Mouse (Mus musculus): ENCODE measurements around the gene Ttc30a2.

Gene Ttc30a2

DNA sequence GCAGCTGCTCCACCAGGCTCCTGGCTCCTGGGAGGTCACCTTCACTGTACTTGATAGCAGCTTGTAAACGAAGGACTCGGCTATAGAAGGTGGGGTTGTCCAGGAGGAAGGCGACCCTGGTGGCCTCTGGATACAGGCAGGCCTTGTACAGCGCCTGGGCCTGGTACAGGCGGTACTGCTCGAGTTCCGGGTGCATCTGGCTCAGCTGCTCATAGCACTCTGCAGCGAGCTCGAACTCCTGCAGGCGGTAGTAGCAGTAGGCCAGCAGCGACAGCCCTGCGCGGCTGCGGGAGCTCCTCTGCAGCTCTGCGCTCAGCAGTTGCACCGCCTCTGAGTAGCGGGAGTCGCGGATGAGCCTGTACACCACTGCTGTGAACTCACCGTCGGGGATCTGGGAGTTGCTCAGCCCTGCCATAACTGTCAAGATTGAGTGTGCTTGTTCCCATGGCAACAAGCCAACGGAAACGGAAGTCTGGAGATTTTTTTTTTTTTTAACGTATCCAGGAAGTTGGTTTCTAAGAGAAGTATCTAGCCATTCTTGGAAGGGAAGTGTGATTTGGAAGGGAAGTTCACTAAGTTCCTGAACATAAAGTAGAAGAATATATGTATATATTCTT, at the start of gene Ttc30a2:
Gene Ttc30a2 (minus strand): TSS at position 419 of the 617 bp plus-strand sequence.
- DNase-seq (ENCODE audit: low spot score in 2 of 2) = peak; percentile 16 to 31

DNA sequence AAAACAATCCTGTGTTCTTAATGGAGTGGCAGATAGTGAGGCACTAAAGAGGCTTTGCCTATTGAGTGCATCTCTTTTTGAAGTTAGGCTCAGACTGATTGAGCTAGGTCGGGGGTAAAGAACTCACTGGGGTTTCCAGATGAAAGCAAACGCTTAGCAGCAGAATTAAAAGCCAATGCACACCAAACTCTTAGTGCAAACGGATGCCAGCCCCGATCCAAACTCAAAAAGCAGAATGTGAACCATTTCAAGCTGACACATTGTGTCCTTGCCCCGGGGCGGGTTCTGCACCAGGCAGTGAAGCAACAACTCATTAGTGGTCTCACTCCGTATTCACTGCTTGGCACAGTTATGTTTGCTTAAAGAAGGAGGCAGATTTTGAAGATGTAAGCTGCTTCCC, 38.9 kb upstream of the Ttc30a2 start:
- no peak for DNase-seq (ENCODE audit: low spot score in 2 of 2)

DNA sequence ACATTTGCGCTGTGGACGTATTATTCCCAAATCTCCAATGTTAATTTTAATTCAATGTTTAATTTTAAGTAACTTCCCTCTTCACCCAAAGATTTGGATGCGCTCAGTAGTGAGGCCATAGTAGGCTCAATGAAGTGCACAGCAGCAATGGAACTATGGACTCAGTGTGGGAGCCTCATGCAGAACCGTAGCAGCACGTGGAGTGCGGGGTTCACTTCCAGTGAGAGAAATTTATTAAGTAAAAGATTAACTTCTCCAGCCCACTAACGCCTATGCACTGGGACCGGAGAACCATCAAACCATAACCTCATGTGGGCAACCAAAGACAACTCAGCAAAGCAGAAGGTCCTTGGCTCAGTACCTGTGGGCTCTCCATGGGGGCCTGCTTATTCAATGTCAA, 38.2 kb upstream of the Ttc30a2 start:
- no peak for DNase-seq (ENCODE audit: low spot score in 2 of 2)

DNA sequence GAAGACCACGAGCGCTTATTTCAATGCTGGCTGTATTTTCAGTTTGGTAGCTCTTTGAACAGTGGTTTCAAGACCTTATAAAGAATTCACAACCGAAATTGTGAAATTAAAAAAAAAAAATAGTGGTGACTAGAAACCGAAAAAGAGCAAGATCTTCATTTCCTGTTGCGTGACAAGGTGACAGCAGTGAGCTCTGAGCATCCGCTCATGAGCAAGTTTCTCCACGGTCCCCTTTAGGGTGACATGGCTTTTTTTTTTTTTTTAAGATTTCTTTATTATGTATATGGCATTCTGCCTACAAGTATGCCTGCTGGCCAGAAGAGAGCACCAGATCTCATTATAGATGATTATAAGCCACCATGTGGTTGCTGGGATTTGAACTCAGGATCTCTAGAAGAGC, 37.5 kb upstream of the Ttc30a2 start:
- no peak for DNase-seq (ENCODE audit: low spot score in 2 of 2)

DNA sequence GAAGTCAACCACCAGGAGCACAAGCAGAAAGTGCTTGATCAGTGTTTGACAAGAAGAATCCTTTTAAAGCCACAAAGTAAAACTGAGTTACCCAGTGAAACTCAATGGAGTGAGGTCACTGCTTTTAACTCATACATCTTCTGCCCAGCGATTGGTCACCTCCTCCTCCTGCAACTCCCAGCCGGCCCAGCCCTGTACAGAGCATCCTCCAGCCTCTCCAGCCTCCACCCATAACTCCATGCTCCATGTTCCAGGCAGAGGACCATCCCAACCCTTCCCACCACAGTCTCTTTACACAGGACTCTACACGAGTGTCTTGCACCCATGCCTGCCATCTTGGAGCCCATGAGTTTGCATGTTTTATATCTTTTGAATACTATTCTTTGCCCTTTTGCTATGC, 36.7 kb upstream of the Ttc30a2 start:
- no peak for DNase-seq (ENCODE audit: low spot score in 2 of 2)

DNA sequence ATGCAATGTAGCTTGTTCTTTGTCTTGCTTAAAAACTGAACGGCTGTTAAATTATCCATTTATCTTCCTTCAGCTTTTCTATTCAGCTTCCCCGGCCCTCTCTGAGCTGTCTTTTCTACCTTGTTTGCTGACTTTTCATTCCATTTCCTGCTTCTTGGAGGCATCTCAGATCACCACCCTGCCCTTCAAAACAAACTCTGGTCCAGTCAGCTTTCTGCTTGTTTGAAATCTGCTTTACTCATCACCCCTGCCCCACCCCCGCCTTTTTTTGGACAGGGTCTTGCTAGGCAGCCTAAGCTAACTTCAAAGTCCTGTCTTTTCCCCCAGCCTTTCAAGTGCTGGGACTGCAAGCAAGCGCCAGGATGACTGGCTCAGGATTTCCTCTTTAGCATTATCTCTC, 28.2 kb upstream of the Ttc30a2 start:
- DNase-seq (ENCODE audit: low spot score in 2 of 2) = no peak

DNA sequence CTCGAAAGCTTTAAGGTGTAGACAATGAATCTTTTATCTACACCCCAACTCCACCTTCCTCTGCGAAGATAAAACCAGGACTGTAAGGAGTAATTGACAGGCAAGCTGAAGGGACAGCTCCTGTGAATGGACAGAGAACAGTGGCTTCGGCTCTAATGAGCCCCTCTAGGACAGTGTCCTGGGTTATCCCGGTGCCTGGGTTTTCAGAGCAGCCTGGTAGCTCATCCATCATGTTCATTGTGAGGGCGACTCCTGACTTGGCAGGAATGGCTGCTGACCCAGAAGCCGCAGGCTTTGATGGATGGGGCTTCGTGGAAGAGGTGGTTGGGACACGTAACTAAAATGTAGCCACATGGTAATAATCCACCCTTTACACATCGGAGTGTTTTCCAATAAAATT, 24.9 kb upstream of the Ttc30a2 start:
- no peak for DNase-seq (ENCODE audit: low spot score in 2 of 2)

DNA sequence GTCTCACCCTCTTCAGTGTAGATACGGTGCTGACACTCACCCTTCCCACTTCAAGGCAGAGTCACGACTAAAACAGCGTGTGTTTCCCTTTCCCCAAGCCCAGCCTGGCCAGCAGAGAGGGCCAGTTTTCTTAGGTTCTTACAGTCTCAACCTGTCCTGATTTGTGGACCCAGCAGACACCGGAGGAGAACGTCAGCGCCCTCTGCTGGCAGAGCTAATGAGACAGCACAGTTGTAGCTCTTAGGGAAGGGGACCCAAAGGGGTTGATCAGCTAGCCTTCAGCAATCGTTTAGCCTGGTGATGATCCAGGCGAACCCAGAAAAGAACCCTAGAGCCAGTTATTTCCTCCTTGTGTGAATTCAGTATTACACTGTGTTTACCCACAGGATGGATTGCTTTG, 23.4 kb upstream of the Ttc30a2 start:
- DNase-seq (ENCODE audit: low spot score in 2 of 2) = peak; percentile 29 to 35

DNA sequence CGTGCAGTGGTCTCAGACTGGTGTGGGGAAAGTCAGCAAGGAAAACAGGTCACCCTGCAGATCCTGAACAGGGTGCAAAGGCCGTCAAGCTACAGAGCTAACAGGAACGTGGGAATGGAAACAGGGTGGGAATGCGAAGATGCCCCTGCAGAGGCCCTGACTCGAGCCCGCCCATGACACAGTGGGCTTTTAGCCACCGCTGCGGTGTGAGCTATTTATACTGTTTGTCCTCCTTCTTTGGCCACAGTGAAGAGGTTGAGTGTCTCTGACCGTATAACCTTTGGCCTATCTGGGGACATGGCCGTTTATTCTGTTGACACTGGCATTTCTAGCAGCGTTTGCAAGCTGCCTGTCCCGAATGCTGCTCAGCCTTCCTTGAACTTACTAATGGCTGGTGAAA, 21.7 kb upstream of the Ttc30a2 start:
- no peak for DNase-seq (ENCODE audit: low spot score in 2 of 2)

DNA sequence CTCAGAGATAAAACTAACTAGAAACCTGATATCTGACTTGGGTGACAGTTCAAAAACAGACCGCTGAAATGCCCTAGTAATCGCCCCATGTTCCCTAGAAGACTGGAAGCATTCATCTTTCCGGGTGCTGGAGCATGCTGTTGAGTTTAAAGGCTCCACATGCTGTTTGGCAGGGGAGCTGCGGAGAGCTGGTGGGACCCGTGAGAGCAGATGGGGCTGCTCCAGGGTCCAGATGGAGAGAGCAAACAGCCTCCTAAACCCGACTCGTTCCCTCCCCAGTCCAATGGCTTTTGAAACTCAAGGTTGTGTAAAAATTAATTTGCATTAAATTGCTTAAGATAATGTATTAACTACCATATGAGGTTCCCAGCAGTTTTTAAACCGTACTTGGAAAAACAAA, 20.7 kb upstream of the Ttc30a2 start:
- no peak for DNase-seq (ENCODE audit: low spot score in 2 of 2)

DNA sequence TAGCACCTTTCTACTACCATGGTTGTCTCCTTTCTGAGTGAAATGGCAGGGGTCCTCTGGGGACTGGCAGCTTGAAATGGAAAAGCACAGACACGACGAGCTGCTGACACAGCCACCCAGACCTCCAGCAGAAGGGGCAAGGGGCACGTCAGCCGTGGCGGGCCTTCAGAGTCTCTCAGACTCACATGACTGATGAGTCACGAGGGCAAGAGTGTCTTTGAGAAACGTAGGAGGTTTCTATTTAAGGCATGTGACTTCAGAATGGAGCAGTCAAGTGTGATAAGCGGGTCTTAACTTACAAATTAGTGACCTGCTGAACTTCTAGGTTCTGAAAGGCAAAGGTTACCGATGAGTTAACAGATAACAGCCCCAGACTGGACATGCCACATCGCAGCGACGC, 19.8 kb upstream of the Ttc30a2 start:
- no peak for DNase-seq (ENCODE audit: low spot score in 2 of 2)

DNA sequence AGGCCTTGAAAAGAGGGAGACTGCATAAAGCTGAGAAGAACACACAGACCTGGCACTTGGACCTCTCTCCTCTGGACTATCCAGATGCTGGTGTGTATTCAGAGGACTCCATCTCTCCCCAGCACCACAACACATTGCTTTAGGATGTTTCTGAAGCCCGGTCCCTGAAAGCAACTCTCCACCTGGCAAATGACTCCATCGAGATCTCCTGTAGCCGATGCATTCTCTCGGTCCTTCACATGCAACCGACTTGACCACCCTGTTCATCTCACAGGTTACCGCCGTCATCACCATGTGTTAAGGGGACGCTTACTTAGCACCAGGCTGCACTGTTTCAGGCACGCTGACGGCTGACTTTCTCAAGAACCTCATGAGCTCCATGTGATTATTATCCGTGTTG, 16.9 kb upstream of the Ttc30a2 start:
- no peak for DNase-seq (ENCODE audit: low spot score in 2 of 2)

DNA sequence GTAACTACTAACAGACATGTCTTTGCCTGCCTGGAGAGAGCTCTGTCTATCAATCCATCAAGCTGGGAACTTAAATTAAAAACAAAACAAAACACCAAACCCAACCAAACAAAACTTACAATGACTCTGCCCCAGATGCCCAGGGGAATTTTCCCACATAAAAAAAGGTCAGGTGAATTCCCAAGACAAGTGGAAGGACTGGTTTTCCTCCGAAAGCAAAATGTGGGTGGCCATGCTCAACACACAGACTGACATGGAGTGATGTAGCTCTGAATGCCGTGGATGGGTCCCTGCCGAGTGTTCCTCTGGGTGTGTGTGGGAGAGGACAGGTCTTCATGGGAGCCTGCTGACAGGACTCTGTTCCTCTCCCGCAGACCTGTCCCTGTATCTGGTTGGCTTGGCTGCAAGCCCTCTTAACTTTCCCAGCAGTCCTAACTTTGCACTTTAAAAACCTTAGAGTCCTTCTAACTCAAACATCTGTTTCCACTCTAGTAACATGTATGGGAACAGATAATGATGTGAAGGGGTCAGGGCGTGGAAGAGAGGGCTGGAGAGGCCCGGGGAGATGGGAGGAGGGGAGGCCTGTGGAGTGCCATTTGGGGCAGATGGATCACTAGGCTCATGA, 13.7 kb upstream of the Ttc30a2 start:
- no peak for DNase-seq (ENCODE audit: low spot score in 2 of 2)

DNA sequence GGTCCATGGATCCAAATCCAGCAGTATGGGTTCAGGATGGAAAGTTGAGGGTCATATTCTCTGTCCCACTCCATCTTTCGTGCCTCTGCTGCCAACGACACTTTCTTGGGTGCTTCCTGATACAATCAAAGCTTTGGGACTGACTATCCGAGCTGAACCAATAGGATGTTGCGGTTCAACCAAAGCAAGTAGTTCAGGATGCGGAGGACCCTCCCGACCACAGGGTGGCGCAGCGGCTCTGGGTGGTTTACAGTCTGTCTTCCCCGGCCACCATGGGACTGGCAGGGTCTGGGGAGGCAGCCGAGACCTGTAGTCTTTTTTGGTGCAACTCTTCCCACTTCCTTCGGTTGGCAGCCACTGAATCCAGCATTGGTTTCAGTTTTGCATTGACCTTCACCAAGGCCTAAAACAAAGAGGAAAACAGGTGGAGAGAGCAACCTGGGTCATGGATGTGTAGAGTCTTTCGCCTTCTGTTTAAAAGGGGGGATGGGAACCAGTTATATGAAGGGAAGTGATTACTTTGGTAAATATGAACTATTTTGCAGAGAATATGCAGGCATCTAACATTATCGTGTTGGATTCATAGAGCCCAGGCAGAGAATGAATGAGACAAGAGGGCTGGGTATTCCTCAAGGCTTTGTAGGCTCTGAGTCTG, 13.0 kb upstream of the Ttc30a2 start:
- DNase-seq (ENCODE audit: low spot score in 2 of 2) = peak; percentile 26 to 37

DNA sequence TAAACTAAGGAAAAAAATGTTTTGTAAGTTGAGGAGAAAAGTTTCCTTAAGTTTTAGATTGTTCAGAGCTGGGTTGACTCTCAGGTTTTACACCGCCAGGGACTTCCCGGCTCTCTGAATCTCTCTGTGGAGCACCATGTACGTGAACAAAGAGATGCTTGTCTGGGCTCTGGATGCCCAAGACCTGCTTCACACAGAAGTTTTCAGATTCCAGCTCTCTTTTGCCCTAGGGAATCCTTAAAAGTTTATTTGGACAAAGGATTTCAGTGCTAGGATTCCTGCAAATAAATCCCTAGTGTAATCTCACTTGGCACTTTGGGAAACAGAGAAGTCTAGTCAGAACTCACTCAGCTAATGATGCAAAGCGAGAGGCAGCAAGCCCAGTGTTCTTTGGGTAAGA, 11.7 kb upstream of the Ttc30a2 start:
- no peak for DNase-seq (ENCODE audit: low spot score in 2 of 2)

DNA sequence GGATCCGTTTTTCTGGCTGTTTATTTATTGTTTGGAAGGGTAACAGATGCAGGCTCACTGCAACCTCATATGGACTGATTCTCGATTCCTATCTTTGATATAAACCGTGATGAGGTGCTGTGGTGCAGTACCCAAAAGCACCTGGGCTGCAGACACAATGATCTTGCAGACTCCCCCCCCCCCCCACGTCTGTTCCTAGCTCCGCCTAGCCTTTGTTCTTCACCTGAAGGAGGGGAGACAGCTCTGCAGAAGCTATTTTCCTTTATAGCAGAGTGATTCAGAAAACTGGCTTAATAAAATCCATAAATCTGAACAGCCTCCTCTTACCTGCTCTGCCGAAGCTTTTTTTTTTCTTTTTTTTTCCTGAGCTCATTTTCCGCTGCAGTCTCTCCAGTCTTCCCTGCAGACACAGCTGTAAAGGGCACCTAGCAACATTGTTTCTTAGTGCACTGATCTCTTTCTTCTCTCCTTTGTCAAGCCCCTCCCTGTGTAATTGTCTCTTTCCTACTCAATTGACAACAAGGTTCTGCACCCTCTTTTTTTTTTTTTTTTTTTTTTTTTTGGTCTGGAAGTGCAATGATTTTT, 10.9 kb upstream of the Ttc30a2 start:
- DNase-seq (ENCODE audit: low spot score in 2 of 2) = no peak

DNA sequence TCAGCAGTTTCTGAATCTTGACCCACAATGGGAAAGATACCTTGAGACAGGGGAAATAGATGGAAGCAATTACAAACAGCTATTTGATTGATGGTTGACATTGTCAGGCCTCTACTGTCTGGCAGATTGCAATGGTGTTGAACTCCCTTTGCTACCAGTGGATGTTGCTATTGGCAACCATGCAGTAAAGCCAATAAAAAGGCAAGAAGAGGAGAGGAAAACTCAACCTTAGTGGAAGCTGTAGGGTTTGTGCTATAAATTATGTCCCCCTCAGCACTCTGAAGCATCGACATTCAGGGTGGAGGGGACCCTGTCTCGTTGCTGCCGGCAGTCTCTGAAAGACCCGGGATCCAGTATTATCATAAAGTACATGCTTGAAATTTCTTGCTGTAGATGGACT, 10.4 kb upstream of the Ttc30a2 start:
- no peak for DNase-seq (ENCODE audit: low spot score in 2 of 2)

DNA sequence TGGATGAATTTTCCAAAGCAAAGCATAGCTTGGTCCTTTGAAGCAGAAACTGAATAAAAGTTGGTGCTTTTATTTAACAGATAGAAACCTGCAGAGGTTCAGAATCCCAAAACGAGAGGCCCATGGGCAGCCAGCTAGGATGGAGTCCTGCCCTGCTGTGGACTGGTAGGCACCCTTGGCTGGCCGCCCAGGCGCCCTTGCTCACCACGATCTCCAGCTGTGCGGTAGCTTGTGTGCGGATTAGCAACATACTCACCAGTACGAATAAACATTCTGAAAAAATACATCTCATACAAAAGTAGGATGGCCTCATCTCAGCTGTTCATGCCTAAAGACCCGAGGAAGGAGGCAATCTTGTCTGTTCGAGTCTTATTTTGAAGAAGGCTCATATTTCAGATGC, 9.8 kb upstream of the Ttc30a2 start:
- DNase-seq (ENCODE audit: low spot score in 2 of 2) = no peak

DNA sequence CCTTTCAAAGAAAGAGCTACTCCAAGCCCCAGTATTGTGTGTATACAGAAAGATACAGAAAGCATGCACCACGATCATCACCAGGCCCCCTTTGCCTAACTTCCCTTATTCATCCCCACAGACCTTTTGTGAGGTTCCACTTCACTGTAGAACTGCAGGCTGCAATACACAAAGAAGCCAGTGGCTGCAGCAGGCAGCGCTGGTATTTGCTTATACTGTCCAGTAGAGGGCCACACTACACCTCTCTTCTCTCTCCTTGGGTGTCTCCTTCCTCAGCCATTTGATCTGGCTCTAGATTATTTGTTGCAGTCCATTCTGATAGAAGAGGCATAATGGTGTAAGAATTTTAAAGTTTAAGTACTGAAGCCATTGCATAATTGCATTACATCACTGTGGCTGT, 7.2 kb upstream of the Ttc30a2 start:
- peak; percentile 21 to 40 for DNase-seq (ENCODE audit: low spot score in 2 of 2)

DNA sequence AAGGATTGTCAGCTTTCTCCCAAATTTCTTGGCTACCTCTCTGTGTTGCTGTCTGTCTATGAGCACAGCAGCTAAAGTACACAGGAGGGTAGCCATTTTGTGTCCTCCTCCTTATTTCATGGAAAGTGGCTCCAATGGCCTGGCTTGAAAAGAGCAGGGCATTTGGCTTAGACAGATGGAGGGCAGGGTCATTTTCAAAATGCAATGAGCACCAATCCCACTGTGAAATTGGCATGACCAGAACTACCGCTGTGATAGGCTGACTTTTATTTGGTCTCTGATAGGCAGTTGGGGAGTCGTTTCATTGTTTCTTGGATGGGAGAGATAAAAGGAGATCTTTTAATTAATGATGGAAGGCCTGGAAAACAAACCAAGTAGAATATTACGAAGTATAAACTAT, 5.9 kb upstream of the Ttc30a2 start:
- DNase-seq (ENCODE audit: low spot score in 2 of 2) = no peak

DNA sequence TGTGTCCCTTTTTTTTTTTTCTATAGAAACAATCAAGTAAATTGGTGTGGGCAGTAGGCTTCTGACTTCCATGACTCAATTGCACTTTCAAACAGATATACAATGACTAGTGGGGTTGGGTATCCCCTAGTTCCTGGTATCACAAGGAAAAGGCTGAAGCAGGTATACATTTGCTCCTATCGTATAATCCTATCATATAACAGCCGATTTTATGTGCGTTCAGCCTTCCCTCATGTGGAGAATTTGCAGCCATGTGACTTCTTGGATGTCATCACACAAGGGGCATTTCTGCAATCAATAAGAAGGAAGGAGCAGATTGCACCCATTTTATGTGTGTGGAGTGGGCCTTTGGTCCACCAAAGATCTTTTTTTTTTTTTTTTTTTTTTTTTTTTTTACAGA, 5.1 kb upstream of the Ttc30a2 start:
- no peak for DNase-seq (ENCODE audit: low spot score in 2 of 2)

DNA sequence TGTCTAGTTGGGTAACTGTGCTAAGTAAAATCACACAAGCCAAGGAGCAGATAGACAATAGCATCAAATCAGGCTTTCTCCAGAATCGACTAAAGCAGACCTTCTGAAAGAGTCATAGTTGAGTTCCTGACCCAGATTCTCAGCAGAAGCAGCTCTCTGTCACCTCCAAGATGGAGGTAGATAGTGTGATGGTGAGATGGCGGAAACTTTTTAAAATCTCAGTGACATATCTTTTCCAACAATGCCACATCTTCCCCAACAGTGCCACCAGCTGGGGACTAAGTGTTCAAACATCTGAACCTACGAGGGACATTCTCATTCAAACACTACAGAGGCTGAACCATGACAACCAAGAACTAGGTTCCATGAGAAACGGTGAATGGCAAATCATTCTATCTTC, 4.7 kb upstream of the Ttc30a2 start:
- DNase-seq (ENCODE audit: low spot score in 2 of 2) = no peak

DNA sequence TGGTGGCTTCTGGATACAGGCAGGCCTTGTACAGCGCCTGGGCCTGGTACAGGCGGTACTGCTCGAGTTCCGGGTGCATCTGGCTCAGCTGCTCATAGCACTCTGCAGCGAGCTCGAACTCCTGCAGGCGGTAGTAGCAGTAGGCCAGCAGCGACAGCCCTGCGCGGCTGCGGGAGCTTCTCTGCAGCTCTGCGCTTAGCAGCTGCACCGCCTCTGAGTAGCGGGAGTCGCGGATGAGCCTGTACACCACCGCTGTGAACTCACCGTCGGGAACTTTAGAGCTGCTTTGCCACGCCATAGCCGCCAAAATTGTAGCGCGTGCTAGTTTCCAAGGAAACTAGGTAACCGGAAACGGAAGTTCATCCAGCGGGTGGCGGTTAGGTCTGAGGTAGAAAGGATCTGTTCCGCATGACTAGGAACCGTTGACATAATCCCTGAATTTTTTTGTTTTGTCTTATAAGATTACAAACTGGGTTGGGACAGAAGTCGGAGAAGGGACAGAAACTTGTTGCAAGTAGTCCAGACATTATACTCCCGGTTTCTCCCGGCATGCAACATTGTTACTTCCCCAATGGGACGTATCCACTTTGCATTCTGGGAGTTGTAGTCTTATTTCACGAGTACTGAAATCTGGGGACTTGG, 3.6 kb upstream of the Ttc30a2 start, which contains the start of gene Ttc30a1:
Gene Ttc30a1 (minus strand): TSS at position 528 of the 642 bp plus-strand sequence.
- peak; percentile 66 to 75 for DNase-seq (ENCODE audit: low spot score in 2 of 2)
